Mouse (Mus musculus): Measurements from ENCODE around the gene Kcnj5. TPM values are rescaled to one million over a fixed set of nuclear protein-coding genes. Genes with fewer than 3 reads are reported as not detected.

Gene Kcnj5
- total RNA-seq (2017), result 0.05 and 0.19 TPM in 2 replicates

DNA sequence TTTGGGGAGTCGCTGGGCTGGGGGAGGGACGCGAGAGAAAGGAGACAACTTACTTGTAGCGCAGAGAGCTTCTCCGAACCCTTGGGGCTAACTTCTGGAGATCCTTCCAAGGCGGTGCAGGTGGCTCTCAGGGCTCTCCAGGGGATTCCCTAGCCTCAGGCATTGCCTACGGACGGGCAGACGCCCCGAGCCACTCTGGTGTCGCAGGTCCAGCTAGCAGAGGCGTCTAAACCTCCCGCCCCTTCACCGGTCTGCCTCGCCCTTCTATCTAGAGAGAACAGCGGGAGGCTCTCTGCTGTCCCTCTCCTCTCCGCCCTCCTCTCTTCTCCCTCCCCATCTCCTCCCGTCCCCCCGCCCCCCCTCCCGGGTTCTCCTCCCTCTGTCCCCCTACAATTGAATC lies at the start of gene Kcnj5:
Kcnj5 (minus strand) TSS at position 300 of the 400 bp plus-strand sequence.
- no peak for ATAC-seq (replicated peaks in 1 of 2; ENCODE audit: insufficient read depth in 1 of 2, low FRiP score in 2 of 2, low TSS enrichment in 1 of 2, low read depth in 1 of 2, poor library complexity in 2 of 2, severe bottlenecking in 2 of 2)

DNA sequence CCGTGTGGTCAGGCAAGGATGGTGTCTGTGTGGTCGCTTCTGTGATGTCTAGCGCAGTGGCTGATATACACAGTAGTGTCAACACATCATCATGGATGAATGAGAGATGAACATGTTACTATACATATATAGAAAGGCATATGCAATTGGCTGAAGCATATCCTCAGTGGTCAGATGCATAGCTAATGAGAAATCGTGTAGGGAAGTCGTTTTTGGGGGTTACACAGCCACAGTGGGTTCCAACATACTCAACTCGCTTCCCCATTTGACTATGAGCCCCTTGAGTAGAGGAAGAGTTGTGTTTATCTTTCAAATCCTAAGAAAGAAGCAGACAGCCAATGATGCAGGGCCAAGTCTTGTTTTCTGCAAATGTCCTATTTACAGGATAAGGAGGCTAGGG lies 48.6 kb upstream of the Kcnj5 start:
- no peak for ATAC-seq (replicated peaks in 1 of 2; ENCODE audit: insufficient read depth in 1 of 2, low FRiP score in 2 of 2, low TSS enrichment in 1 of 2, low read depth in 1 of 2, poor library complexity in 2 of 2, severe bottlenecking in 2 of 2)

DNA sequence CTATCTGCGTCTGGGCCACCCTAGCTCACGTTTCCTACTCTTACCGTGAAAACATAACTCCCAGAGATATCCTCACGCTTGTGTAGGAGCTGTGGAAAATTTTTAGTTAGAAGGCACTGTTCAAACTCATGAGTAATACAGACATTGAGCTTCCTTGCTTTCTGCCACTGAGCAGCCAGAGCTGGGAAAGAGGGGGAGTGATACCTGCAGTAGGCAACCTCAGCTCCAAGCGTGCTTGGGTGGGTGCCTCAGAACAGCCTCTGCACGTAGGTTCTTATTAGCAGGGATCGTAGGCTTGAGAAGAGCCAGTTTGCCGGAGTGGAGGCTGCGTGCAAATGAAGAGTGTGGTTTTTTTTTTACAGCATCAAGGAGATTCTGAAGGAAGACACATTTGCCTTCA lies 47.6 kb upstream of the Kcnj5 start:
- ATAC-seq (replicated peaks in 1 of 2; ENCODE audit: insufficient read depth in 1 of 2, low FRiP score in 2 of 2, low TSS enrichment in 1 of 2, low read depth in 1 of 2, poor library complexity in 2 of 2, severe bottlenecking in 2 of 2), result no peak

DNA sequence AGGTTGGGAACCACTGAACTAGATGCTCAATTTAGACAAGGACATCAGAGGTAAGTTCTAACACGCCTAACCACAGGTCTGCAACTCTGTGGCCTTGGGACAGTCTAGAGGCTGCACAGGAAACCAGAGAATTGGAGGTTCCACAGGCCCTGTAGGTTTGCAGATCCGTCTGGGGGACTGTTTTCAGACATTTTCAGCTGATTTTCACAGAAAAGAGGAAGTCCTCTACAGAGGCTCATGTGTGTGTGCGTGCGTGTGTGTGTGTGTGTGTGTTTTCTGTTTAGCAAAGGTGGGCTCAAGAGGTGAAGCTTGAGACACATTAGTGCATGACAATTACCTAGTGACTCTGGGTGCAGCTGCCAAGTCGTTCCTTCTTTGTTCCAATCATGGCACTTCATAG lies 46.9 kb upstream of the Kcnj5 start:
- ATAC-seq (replicated peaks in 1 of 2; ENCODE audit: insufficient read depth in 1 of 2, low FRiP score in 2 of 2, low TSS enrichment in 1 of 2, low read depth in 1 of 2, poor library complexity in 2 of 2, severe bottlenecking in 2 of 2), result peak; percentile 73 to 87

DNA sequence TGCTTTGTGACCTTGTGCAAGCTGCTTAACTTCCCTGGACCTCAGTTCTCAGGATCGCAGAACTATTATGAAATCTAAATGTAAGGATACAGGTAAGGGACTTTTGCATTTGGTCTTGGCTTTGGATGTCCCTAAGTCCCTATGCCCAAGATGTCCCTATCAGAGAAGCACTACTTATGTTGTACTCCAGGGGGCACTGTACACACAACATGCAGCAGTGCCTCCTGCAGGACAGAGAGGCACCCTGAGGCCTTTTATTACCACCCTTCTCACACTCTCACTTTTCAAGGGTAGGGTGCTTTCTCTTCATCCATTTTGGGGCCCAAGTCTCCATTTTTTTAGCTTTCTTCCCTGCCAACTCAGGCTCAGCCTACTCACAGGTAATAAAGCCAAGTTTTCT lies 44.0 kb upstream of the Kcnj5 start:
- ATAC-seq (replicated peaks in 1 of 2; ENCODE audit: insufficient read depth in 1 of 2, low FRiP score in 2 of 2, low TSS enrichment in 1 of 2, low read depth in 1 of 2, poor library complexity in 2 of 2, severe bottlenecking in 2 of 2), result peak in 1 of 2 experiments; percentile 49; a peak in 1 of 4 replicates

DNA sequence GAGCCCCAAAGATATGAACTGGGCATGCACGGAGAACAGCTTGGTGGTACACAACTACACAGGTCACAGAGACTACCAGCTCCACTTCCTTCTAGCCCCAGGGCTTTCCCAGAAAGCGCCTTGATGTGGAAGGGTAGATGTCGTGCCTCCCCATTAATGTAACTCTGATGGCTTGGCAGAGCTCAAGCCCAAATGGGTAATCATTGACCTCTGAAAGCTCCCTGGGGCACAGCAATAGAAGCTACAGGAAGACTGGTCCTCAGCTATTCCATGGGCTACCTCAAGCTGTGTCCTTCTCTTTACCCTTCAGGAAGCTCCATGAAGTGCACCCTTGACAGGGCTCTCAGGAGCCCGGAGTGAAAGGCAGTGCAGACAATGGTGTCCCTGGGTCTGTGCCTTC lies 40.8 kb upstream of the Kcnj5 start:
- ATAC-seq (replicated peaks in 1 of 2; ENCODE audit: insufficient read depth in 1 of 2, low FRiP score in 2 of 2, low TSS enrichment in 1 of 2, low read depth in 1 of 2, poor library complexity in 2 of 2, severe bottlenecking in 2 of 2), result no peak

DNA sequence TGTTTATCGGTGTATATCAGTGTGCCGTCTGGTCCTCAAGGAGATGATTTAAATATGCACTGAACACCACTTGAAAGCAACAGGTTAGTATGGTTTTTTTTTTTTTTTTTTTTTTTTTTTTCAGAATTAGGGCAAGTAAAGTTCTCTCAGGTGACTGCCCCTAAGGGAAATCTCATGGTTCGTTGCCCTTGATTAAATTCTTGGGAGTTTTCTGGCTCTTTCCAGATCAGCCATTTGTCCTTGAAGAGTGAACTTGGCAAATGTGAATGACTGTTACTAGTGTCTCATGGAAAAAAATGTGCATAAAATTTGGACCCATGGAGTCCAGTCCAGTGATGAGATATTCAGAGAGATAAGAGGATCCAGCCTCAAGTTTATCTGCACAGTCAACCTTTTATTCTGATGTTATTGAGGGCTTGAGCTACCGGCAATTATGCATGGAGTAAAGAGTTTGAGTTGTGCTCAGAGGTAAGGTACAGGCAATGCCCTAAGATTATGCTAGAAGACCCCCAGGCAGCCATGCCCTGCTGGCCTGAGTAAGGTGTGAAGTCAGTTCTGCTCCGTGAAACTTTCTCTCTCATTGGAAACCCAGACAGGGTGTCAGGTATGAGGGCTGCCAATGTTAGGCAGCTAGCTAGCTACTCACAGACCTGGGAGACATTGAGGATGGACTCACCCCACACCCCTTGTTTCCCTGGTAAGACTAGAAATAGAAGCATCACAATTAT lies 32.9 kb upstream of the Kcnj5 start:
- ATAC-seq (replicated peaks in 1 of 2; ENCODE audit: insufficient read depth in 1 of 2, low FRiP score in 2 of 2, low TSS enrichment in 1 of 2, low read depth in 1 of 2, poor library complexity in 2 of 2, severe bottlenecking in 2 of 2), result no peak

DNA sequence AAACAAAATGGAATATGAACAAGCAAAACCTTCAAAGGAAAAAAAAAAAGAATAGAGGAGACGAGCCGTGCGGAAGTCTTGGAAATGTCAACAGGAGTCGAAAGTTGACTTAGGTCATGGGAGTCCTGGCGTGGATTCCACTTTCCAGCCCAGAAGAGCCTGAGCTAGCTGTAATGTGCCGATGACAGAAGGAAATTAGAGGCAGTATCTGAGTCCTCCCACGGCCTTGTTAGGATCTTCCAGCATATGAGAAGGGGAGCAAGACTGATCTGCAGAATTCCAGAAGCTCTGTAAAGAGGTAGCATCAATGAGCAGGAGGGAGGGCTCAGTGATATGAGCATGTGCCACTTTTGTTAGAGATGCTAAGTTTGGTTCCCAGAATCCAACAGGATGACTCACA lies 31.9 kb upstream of the Kcnj5 start:
- ATAC-seq (replicated peaks in 1 of 2; ENCODE audit: insufficient read depth in 1 of 2, low FRiP score in 2 of 2, low TSS enrichment in 1 of 2, low read depth in 1 of 2, poor library complexity in 2 of 2, severe bottlenecking in 2 of 2), result no peak

DNA sequence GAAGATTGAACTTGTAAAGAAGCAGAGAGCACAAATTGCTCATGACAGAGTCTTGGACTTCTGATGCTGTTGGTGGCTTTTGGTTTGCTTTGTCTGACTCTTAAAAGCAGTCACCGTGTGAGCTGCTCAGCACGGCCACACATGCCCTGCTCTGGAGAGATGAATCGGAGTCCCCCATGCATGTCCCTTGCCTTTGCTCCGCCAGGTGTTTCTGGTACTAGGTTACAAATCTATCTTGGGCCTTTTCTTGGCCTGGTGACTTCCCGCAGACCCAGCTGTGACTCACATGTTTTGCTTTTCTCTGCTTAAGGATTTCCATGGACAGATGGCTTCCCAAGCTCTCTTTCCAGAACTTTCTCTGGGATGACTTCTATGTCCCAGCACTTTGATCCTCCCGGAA lies 29.5 kb upstream of the Kcnj5 start:
- no peak for ATAC-seq (replicated peaks in 1 of 2; ENCODE audit: insufficient read depth in 1 of 2, low FRiP score in 2 of 2, low TSS enrichment in 1 of 2, low read depth in 1 of 2, poor library complexity in 2 of 2, severe bottlenecking in 2 of 2)

DNA sequence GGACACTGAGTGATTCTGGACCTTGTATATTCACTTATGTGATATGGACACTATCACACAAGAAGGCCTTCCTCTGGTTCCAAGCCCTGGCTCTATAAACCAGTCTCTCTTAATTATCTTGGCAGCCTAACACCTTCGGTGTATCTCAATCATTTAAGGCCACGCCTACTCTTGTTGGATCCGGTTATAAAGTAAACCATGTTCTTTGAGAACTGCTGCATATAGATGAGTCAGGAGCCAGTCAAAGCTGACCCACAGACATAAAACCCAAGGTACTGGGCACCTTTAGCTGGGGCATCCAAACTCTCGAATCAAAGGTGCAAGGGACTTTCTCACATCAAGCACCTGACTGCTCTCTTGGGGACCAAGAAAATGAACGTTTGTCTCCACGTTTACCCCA lies 28.1 kb upstream of the Kcnj5 start, which contains the start of gene Kcnj1:
Kcnj1 (plus strand) TSS at position 292 of the 400 bp plus-strand sequence.
- no peak for ATAC-seq (replicated peaks in 1 of 2; ENCODE audit: insufficient read depth in 1 of 2, low FRiP score in 2 of 2, low TSS enrichment in 1 of 2, low read depth in 1 of 2, poor library complexity in 2 of 2, severe bottlenecking in 2 of 2)

DNA sequence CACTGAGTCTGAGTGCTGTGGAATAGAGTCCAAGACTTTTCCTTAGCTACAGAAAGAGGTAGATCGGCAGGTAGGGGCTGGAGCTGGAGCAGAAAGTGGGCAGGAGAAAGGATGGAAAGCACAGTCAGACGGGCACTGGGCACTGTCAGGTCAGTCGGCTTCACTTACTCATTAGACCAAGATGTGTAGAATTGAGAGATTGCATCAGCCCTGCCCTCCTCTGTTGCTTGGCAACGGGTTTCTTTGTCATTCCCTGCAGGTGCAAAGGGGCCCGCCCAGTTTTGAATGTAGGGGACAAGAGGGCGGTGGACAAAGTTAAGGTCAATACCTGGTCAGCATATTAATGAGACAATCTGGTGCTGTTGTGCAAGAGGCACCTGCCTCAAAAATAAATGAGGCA lies 25.2 kb upstream of the Kcnj5 start:
- ATAC-seq (replicated peaks in 1 of 2; ENCODE audit: insufficient read depth in 1 of 2, low FRiP score in 2 of 2, low TSS enrichment in 1 of 2, low read depth in 1 of 2, poor library complexity in 2 of 2, severe bottlenecking in 2 of 2), result no peak

DNA sequence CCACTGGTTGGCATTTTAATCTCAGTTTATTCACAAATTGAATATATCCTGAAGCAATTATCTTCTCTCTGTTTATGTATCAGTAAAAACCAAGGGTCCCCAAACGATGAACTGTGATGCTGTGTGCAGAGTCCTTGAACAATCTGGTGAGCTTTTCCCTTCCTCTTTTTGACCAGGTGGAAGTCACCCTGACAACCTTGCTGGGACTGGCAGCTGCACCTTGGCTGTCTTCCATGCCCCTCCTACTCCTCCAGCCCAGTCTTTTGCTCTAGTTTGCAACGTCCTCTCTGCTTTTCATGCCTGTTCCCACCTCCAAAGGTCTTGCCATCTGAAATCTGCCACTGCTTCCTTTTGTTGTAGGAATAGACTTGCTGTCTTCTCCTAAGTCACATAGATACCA lies 24.7 kb upstream of the Kcnj5 start:
- ATAC-seq (replicated peaks in 1 of 2; ENCODE audit: insufficient read depth in 1 of 2, low FRiP score in 2 of 2, low TSS enrichment in 1 of 2, low read depth in 1 of 2, poor library complexity in 2 of 2, severe bottlenecking in 2 of 2), result peak; percentile 79 to 82

DNA sequence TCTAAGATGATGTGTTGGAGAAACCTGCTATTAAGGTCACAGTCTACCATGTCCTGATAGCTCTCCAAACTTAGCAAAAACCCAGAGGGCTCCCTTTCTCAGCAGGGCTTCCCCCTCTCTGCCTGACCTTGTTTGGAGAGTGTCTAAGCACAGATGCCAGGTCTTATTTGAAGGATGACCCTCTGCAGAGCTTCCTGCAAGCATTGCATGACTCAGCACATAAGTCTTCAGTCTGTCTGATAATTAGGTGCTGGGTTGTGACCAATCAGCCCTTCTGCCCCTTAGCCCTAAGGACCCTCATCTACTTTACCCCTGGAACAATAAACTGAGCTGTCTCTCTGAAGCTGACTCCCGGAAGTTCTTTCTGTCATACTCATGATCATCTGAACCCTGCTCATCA lies 16.6 kb upstream of the Kcnj5 start:
- ATAC-seq (replicated peaks in 1 of 2; ENCODE audit: insufficient read depth in 1 of 2, low FRiP score in 2 of 2, low TSS enrichment in 1 of 2, low read depth in 1 of 2, poor library complexity in 2 of 2, severe bottlenecking in 2 of 2), result no peak

DNA sequence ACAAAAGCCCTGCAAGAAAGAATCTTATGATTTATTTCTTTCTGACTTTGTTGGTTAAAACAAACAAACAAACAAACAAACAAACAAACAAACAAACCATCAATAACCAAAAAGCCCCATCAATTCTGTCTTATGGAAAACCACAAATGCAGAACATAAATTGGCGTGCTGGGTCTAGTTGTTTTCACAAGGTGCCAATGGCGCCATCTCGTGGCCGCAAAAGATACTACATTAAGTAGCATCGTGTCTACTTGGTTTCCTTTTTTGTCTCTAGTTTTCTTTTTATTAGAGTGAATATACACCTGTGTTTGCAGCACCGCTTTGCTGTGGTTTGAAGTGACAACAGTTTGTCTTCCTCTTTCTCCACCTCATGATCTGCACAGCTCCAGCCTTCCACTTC lies 6.2 kb upstream of the Kcnj5 start:
- ATAC-seq (replicated peaks in 1 of 2; ENCODE audit: insufficient read depth in 1 of 2, low FRiP score in 2 of 2, low TSS enrichment in 1 of 2, low read depth in 1 of 2, poor library complexity in 2 of 2, severe bottlenecking in 2 of 2), result peak in 1 of 2 experiments; percentile 54; a peak in 1 of 4 replicates

DNA sequence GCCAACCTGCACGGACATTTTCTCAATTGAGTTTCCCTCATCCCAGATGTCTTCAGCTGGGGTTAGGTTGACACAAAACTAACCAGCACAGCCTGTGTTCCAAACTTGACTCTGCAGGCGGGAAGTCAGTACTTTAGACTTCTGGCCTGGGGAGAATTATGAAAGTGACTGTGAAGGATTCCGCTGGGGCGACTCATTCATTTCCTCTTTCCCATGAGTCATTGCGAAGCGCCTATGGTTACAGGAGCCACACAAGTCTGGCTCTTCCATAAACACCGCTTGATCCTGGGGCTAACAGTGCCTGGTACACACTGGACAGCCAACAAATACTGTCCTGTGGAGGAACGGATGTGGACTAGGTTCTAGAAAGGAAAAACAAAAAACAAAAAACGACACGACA lies 5.2 kb upstream of the Kcnj5 start:
- 0 out of 4 replicates have a peak, but pooled peaks of 1 of the 2 experiments have one; percentile 4 for ATAC-seq (replicated peaks in 1 of 2; ENCODE audit: insufficient read depth in 1 of 2, low FRiP score in 2 of 2, low TSS enrichment in 1 of 2, low read depth in 1 of 2, poor library complexity in 2 of 2, severe bottlenecking in 2 of 2)

DNA sequence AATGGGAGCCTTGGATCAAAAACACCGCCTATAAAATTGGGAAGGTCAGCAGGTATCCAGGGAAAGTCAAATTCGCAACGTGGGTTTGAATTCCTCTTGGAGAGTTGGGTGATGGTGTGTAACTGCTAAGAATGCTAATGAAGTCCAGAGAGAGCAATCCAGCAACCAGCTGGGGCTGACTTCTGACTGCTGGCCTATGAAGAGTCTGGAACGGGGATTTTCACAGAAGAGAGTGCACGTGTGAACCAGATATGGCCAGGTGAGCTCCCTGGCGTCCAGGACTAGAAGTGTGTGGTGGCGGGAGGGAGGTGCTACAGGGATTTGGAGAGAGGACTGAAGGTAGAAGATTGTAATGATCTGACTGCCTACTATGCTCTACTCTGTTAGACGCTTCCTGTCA lies 3.9 kb upstream of the Kcnj5 start:
- no peak for ATAC-seq (replicated peaks in 1 of 2; ENCODE audit: insufficient read depth in 1 of 2, low FRiP score in 2 of 2, low TSS enrichment in 1 of 2, low read depth in 1 of 2, poor library complexity in 2 of 2, severe bottlenecking in 2 of 2)

DNA sequence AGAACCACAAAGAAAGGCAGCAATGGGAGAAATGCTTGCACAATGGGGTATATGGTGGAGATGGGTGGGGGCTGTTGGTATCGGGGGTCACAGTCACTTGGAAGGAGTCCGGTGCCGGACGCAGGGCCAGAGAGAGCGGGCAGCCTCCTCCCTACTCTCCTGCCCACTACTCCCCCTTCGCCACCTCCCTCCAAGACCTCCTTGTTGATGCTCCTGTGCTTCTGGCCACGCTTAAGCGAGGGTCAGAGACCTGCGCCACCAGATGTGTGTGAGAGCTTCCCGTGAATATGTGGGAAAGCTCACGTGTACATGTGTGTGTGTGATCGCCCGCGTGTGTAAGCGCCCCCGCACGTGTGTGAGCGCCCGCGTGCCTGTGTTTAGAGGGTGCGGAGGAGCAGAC lies 339 bp upstream of the Kcnj5 start:
- no peak for ATAC-seq (replicated peaks in 1 of 2; ENCODE audit: insufficient read depth in 1 of 2, low FRiP score in 2 of 2, low TSS enrichment in 1 of 2, low read depth in 1 of 2, poor library complexity in 2 of 2, severe bottlenecking in 2 of 2)

DNA sequence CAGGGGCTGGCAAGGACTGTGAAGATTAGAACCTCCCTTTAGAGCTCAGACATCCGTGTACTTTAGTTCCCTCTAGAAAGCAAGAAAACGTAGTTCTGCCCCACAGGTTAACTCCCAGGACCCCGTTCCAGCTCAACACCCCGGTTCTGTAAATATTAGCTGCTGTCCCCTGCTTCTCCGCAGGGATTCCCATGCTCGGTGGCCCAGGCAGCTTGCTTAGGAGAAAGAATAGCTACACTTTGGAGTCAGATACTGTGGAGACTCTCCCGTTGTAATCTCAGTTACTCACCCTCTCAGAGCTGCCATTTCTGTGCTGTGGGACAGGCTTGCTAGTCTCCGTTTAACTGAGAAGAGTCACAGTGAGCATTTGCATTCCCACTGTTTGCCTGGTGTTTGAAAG lies 1.2 kb downstream of the Kcnj5 start:
- no peak for ATAC-seq (replicated peaks in 1 of 2; ENCODE audit: insufficient read depth in 1 of 2, low FRiP score in 2 of 2, low TSS enrichment in 1 of 2, low read depth in 1 of 2, poor library complexity in 2 of 2, severe bottlenecking in 2 of 2)

DNA sequence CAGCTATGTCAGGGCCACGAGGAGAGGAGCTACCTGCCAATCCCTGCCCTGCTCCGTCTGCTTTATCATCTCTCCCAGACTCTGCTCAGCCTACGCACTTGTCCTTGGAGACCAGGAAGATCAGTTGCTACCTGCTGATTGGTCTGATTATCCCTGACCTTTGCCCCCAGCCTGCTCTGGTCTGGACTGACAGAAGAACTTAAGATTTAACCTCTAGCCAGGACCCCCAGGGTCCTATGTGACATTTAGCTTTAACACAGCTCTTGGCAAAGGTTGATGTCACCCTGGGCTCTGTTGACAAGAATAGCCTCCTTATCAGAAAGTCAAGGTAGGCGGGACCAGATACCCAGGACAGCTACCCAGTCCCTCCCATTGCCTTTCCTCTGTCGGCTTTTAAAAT lies 3.3 kb downstream of the Kcnj5 start:
- ATAC-seq (replicated peaks in 1 of 2; ENCODE audit: insufficient read depth in 1 of 2, low FRiP score in 2 of 2, low TSS enrichment in 1 of 2, low read depth in 1 of 2, poor library complexity in 2 of 2, severe bottlenecking in 2 of 2), result no peak
